11 mouse cellular contexts compared by ENCODE assay signal in the genomic region with DNA sequence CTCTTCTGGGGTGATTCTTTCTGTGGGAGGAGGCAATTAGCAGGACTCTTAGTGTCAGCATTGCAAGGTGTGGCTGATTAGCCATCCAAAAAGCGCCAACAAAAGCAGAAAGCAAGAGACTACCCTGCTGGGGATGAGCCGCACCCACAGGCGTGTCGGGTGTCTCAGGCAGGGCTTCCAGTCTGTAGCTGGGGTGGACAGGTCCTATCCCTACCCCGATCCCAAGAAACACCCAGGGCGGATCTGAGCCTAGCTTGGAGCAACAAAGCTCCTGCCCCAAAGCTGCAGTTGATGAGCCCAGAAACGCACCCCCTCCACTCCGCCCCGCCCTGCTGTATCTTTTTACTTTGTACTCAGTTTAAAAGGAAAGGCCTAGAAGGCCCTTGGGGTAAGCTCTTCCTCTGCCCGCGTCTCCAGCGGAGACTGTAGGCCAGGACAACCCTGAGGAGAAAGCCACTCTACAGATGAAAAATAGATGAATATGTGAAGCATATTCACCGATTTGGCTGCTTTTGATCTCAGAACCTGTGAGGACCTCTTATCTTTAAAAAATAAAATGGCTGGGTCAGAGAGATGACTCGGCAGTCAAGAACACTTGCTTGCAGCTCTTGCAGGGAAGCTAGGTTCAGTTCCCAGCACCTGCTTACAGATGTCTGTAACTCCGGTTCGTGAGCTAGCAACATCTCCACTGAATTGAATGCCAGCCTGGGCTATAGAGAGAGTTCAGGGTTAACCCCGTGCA. TPM values are rescaled to one million over a fixed set of nuclear protein-coding genes. Genes with fewer than 3 reads are reported as not detected.
DNase-seq lines count a peak whose midpoint lies in the region; ATAC-seq and TF ChIP-seq lines count a peak whose summit lies in the region.
"Had no signal": no experiment of that assay in that cellular context is flagged by ENCODE, and none has a peak within 500 bp of the region (broad histone marks: within the 10 kb centered on the region; RNA-seq: fewer than 3 reads in every experiment).

No protein-coding gene starts in this region.

- no peaks in the 10 kb centered on the region for H3K36me3 ChIP-seq in kidney, adult 2 months (ENCODE audit: control insufficient read depth, insufficient read depth, low read length)
- peaks cover 36% of the 10 kb centered on the region for H3K36me3 ChIP-seq in G1E (replicated peaks)
- H3K36me3 ChIP-seq in heart, embryonic 12.5 days = no peaks in the 10 kb centered on the region

- no peak overlapping the region for H3K9ac ChIP-seq in heart, embryonic 12.5 days

- DNase-seq in kidney, adult 2 months = no peak
- DNase-seq in kidney, adult 11 months = no peak
- no peak for DNase-seq in G1E (ENCODE audit: low spot score)
- no peak for DNase-seq in cerebellum, adult 18-20 months
- no peak for DNase-seq in left cerebral cortex, adult 11 months (ENCODE audit: low spot score)
- no peak for DNase-seq in adrenal gland, adult (ENCODE audit: inconsistent age in 2 of 2, low spot score in 1 of 2)
- DNase-seq: cerebellum, postnatal 36 days; gastrocnemius, postnatal 10 days had no signal

- H3K27ac ChIP-seq in kidney, adult 2 months (ENCODE audit: insufficient read depth, low read depth, low read length) = 0 out of 2 replicates have a peak overlapping the region, but pooled peaks have one; percentile 12
- no peak overlapping the region for H3K27ac ChIP-seq in heart, embryonic 12.5 days (ENCODE audit: poor library complexity, severe bottlenecking)
- H3K27ac ChIP-seq: macrophage had no signal

- ATAC-seq in G1E (ENCODE audit: extremely low read depth, insufficient number of reproducible peaks, low FRiP score, poor library complexity, severe bottlenecking) = peak; percentile 59
- 0 out of 2 replicates have a peak, but pooled peaks have one; percentile 47 for ATAC-seq in heart, embryonic 12.5 days (ENCODE audit: insufficient number of reproducible peaks, low FRiP score)
- ATAC-seq in megakaryocyte-erythroid progenitor cell, adult 5-6 weeks (replicated peaks; ENCODE audit: low FRiP score, low TSS enrichment, poor library complexity, severe bottlenecking) = peak; percentile 58

- no peak overlapping the region for H3K4me3 ChIP-seq in kidney, adult 2 months (ENCODE audit: insufficient read depth, low read depth, low read length)
- H3K4me3 ChIP-seq in G1E (ENCODE audit: low read depth, low read length) = peak overlapping the region; percentile 65; the same call in 1 of the 2 replicates
- no peak overlapping the region for H3K4me3 ChIP-seq in heart, embryonic 12.5 days

- no peaks in the 10 kb centered on the region for H3K9me3 ChIP-seq in G1E (replicated peaks)
- no peaks in the 10 kb centered on the region for H3K9me3 ChIP-seq in heart, embryonic 12.5 days (replicated peaks)

- TF ChIP-seq POLR2A in kidney, adult 2 months (IDR thresholded peaks at IDR 0.05; ENCODE audit: low read depth, low read length) = no peak

- no peak for TF ChIP-seq CTCF in kidney, adult 2 months (conservative IDR thresholded peaks at IDR 0.05; ENCODE audit: insufficient read depth, insufficient read length, low read depth, low read length)
- no peak for TF ChIP-seq CTCF in G1E (IDR thresholded peaks at IDR 0.05; ENCODE audit: low read depth, low read length)

- peaks cover 17% of the 10 kb centered on the region for H3K4me1 ChIP-seq in kidney, adult 2 months (ENCODE audit: control insufficient read depth, insufficient read depth, low read length)
- H3K4me1 ChIP-seq in G1E (ENCODE audit: insufficient read depth, low read depth, low read length) = peaks cover 68% of the 10 kb centered on the region
- H3K4me1 ChIP-seq in heart, embryonic 12.5 days (replicated peaks) = peaks cover 51% of the 10 kb centered on the region

- H3K27me3 ChIP-seq in kidney, adult 2 months (replicated peaks; ENCODE audit: control insufficient read depth, insufficient read depth, low read length) = no peaks in the 10 kb centered on the region
- H3K27me3 ChIP-seq in G1E (ENCODE audit: insufficient read depth, low read length) = no peaks in the 10 kb centered on the region
- no peaks in the 10 kb centered on the region for H3K27me3 ChIP-seq in heart, embryonic 12.5 days (replicated peaks)

- no peak overlapping the region for H3K4me2 ChIP-seq in heart, embryonic 12.5 days

- WGBS in kidney, adult 2 months = 71% methylated on average over 17 of the region's 17 CpGs
- 70% methylated on average over 17 of the region's 17 CpGs for WGBS in heart, embryonic 12.5 days

RNA-seq across cellular contexts. Expression of a gene that starts 21.2 kb away (rescaled TPM):
- polyA plus RNA-seq in kidney, adult 2 months (2012; rRNA removed) = 15.0 and 18.5 TPM in 2 replicates
- 53.5 and 54.8 TPM in 2 replicates for total RNA-seq in G1E (2014; fragmentation: Nextera tagmentation)
- total RNA-seq in G1E (2017) = 27.9 and 31.5 TPM in 2 replicates
- 9.9 and 10.1 TPM in 2 replicates for polyA plus RNA-seq in G1E (2012)
- polyA plus RNA-seq in heart, embryonic 12.5 days (2016; fragmentation: Nextera tagmentation; extraction: Ambion mirVana) = 7.9 and 8.2 TPM in 2 replicates
- 35.0 and 44.4 TPM in 2 replicates for total RNA-seq in megakaryocyte-erythroid progenitor cell, adult 5-6 weeks (2014; fragmentation: Nextera tagmentation)
- total RNA-seq in megakaryocyte-erythroid progenitor cell, adult 5-6 weeks (2017) = 28.6 and 33.9 TPM in 2 replicates

RNA-seq across cellular contexts. Expression of a gene that starts 29.9 kb away (rescaled TPM):
- 15.1 and 19.9 TPM in 2 replicates for polyA plus RNA-seq in kidney, adult 2 months (2012; rRNA removed)
- 77.4 and 90.2 TPM in 2 replicates for total RNA-seq in G1E (2014; fragmentation: Nextera tagmentation)
- 116 and 121 TPM in 2 replicates for total RNA-seq in G1E (2017)
- polyA plus RNA-seq in G1E (2012) = 31.4 and 39.1 TPM in 2 replicates
- 156 and 160 TPM in 2 replicates for polyA plus RNA-seq in heart, embryonic 12.5 days (2016; fragmentation: Nextera tagmentation; extraction: Ambion mirVana)
- 94.9 and 97.5 TPM in 2 replicates for total RNA-seq in megakaryocyte-erythroid progenitor cell, adult 5-6 weeks (2014; fragmentation: Nextera tagmentation)
- 181 and 220 TPM in 2 replicates for total RNA-seq in megakaryocyte-erythroid progenitor cell, adult 5-6 weeks (2017)
